Mouse (Mus musculus): ENCODE measurements at regions not wholly inside any gene's neighbourhood (a gene's known extent, or its start where the extent isn't known, plus 50 kb on each side); places are given as distances from the start of the nearest gene placed in this dataset.
A peak's percentile ranks its signal among the peaks of the same experiment; 100 is the strongest.

DNA sequence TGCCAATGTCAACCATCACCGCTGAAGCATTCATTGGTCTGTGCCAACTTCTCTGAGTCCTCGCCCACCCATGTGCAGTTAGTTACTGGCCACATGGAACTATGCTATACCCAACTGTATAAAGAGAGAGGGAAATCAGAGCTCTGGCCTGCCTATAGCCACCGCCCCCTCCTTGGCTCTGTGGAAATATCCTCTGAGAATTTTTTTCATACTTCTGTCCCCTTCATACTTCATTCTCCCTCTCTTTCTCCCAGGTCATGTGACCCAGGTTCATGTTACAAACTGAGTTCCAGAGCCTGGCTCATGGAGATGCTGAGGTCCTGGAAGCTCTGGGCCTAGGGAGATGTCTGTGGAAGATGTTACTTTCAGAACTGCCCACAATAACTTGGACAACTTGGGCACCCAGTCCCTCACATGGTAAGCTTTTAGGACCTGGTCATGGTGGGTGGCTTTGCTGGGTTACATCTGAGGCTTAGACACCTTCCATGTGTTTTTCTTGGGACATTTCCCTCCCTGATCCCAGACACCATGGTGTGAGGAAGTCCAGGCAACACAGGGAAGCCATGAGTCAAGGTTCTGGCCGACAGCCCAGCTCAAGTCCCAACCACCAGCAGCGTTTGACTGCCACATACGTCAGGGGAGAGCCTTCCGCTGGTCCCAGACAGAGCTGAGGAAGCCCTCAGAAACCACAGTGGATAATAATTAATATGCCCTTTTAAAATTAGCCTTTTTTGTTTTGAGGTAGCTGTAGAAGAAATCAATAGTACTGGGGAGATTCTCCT, 89.0 kb upstream of the Trpm1 start:
- no peak for ATAC-seq (replicated peaks; ENCODE audit: insufficient number of reproducible peaks, low FRiP score, low TSS enrichment, poor library complexity, severe bottlenecking)

DNA sequence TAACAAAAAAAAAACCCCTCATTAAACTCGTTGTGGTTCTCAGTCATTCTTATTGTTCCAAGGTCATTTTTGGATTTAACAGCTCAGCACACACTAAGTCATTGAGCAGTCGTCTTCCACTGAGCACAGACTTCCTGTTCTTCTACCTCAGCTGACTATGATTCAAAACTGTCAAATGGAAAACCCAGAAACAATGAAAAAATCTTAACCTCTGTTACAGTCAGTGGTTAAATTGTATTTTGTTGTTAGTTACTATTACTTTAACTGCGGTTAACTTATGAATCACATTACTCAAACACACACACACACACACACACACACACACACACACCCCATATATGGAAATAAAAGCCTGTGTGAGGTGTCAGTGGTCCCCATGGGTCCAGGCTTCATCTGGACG, 92.5 kb upstream of the Trpm1 start:
- ATAC-seq (replicated peaks; ENCODE audit: insufficient number of reproducible peaks, low FRiP score, low TSS enrichment, poor library complexity, severe bottlenecking) = no peak

DNA sequence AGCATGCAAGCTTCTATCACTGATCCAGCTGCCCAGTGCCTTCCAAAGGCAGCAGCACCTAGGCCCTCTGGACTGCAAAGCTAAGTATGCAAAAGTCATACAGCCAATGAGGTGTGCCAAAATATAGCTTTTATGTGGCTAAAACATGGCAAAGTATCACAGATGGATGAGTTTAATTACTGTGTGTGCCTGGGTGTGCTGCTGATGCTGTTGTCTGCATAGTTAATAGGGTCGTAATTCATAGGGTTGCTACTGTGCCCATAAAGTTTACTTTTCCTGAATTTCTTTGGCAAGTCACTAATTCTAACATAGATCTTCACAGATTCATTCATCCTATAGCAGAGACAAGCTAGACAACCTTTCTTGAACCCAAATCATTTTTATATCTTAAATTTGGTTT, 93.1 kb upstream of the Trpm1 start:
- no peak for ATAC-seq (replicated peaks; ENCODE audit: insufficient number of reproducible peaks, low FRiP score, low TSS enrichment, poor library complexity, severe bottlenecking)

DNA sequence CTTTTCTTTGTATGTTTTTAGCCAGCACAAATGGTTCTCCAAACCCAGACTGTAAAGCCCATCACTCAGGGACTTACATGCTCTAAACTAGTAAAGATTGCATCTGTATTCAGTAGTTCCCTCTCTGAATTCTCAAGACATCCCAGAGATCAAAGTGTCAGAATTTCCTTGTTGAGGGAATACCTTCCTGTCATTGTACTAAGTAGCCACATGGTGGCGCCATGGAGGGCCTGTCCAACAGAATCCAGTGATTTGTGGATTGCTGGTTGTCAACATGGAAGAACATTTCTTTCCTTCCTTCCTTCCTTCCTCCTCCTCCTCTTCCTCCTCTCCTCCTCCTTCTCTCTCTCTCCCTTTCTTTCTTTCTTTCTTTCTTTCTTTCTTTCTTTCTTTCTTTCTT, 93.6 kb upstream of the Trpm1 start:
- no peak for ATAC-seq (replicated peaks; ENCODE audit: insufficient number of reproducible peaks, low FRiP score, low TSS enrichment, poor library complexity, severe bottlenecking)

DNA sequence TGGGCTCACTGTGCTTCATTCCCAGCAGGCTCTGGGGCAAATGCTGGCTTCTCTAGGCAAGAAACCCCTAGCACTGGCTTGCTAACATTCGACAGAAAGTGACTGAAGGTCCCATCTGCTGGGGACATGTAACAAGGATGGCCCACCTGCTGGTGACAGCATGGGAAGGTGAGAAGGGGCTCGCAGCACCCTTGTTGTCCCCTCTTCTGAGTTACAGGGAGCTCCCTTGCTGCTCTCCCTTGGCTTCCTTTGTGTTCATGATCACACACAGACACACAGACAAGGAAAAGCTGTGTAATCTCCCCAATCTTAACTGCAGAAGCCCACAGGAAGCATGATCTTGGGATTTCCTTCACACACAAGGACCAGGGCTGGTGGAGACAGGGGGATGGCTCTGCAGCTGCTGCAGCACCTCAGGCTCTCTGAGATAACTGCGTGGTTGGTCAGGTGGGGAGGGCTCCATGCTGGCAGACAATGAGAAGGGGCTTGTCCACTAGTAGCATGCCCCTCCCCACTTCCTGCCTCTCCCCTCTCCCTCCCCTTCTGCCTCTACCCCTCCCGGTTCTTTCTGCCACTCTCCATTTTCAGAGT, 95.3 kb upstream of the Trpm1 start:
- no peak for ATAC-seq (replicated peaks; ENCODE audit: insufficient number of reproducible peaks, low FRiP score, low TSS enrichment, poor library complexity, severe bottlenecking)

DNA sequence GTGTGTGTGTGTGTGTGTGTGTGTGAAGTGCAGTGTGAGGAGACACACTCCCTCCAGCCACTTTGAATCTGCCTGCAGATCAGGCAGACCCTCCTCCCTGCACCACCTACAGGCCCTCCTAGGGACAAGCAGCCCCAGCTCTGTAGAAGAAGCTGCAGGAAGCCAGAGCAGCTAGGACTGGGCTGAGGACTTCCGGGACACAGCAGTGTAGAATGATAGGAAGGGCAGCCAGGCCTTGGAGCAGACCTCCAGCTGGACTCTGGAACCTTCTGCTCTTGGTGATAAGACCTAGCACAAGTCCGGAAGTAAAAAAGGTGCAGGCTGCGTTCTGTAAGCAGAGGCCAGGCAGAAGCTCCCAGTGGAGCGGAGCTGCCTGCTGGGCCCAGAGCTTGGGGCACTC, 95.8 kb upstream of the Trpm1 start:
- no peak for ATAC-seq (replicated peaks; ENCODE audit: insufficient number of reproducible peaks, low FRiP score, low TSS enrichment, poor library complexity, severe bottlenecking)

DNA sequence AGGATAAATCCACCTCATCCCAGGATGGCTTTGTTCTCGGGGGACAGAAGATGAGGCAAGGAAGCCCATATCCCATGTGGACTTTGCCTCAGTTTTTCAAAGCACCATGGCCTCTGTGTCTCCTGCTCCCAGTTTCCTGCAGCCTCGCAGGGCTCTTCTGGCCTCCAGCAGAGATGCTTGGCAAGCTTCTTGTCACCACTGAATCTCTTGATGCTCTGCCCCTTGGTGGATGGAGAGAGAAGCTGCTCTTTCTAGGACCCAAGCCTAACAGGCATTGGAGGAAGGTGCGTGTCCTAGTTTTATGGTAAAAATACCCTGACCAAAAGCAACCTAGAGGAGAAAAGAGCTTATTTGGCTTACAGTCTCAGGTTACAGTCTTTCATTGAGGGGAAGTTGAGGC, 97.1 kb upstream of the Trpm1 start:
- no peak for ATAC-seq (replicated peaks; ENCODE audit: insufficient number of reproducible peaks, low FRiP score, low TSS enrichment, poor library complexity, severe bottlenecking)

DNA sequence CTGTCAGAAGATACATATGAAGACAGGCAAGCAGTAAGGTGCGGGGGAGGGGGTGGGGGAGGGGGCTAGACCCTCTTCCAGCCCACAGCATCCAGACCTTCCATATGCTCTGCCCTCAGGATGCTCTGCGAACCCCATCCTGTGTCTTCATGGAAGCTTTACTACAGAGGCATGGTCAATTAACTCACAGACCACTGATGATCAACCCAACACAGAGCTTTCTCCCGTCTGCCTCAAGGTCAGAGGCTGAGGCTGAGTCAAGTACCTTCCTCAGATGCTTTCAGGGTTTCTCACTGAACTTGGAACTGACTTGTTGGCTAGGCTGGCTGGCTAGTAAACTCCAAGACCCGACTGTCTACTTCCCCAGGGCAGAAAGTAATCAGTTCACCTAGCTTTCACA, 98.6 kb upstream of the Trpm1 start:
- no peak for ATAC-seq (replicated peaks; ENCODE audit: insufficient number of reproducible peaks, low FRiP score, low TSS enrichment, poor library complexity, severe bottlenecking)

DNA sequence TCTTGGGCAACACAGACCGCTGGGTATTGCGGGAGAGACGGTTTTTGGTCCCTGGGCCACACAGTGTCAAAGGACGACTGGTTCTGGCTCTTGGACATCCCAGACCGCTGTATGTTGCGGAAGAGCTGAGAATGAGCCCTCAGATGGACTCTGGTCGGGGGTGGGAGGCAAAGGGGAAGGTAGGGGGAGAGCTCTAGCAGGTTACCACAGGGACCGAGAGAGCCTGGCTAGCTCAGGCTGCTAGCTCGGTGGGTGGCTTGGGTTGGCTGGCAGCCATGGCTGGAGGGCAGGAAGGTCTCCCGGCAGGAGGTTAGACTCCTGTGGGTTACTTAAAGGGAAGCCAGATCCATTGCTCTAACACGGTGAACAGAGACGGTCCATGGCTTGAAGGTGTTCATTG, 99.9 kb upstream of the Trpm1 start:
- no peak for ATAC-seq (replicated peaks; ENCODE audit: insufficient number of reproducible peaks, low FRiP score, low TSS enrichment, poor library complexity, severe bottlenecking)

DNA sequence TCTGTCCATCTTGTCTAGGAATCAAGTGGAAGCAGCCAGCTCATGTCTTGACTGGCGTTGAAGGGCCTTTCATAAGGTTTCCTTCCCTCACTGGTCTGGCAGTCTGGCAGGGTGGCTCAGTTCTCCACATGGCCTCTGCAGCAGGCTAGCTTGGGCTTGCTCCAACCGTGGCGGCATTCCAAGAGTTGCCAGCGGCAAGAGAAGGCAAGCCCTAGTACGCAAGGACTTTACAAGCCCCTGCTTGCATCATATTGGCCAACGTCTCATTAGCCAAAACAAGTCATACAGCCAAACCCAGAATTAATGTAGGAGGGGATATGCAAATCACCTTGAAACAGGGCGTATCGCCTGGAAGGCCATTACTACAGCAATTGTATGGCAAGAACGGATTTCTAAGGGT, 101.2 kb upstream of the Trpm1 start:
- ATAC-seq (replicated peaks; ENCODE audit: insufficient number of reproducible peaks, low FRiP score, low TSS enrichment, poor library complexity, severe bottlenecking) = no peak

DNA sequence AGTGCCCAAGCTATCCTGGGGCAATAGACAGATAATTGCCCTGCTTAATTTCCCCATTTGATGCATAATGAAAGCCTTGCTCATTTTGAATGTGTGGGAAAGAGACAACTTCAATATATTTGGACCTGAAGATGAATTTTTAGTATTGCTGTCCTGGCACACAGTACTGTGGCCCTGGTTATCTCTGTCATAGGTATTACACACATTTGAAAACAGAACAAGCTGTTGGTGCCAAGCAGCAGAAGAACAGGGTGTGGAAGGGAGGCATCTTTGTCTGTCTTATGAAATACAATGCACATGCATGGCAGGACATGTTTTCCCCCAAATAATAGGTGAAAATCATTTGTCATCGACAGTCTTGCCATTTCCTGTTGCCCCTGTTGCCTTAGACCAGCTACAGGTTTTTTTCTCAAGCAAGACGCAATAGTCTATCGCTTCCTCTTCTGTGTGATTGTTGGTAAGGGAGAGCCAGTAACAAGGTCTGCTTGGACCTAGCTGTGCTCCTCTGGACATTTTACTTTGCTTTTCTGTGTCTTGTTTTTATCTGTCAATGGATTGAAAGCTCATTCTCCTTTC, 102.7 kb upstream of the Trpm1 start:
- ATAC-seq (replicated peaks; ENCODE audit: insufficient number of reproducible peaks, low FRiP score, low TSS enrichment, poor library complexity, severe bottlenecking) = 0 out of 2 replicates have a peak, but pooled peaks have one; percentile 10

DNA sequence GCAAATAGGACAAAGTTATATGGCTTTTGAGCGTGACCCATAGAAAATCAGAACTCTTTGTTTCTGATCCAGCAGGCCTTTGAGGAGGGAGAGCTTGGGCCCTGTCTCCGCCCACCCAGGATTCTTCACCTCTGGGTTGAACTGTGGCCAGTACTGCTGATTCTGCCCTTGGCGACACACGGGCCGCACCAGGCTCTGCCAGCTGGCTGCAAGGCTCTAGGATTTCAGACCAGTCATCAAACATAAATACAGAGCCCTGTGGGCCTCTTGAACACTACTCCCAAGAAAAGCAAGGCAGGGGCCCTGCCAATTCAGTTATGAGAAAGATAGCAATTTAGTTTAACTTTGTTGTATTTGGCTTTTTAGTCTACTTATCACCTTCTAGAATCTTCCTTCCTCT, 103.4 kb upstream of the Trpm1 start:
- ATAC-seq (replicated peaks; ENCODE audit: insufficient number of reproducible peaks, low FRiP score, low TSS enrichment, poor library complexity, severe bottlenecking) = no peak

DNA sequence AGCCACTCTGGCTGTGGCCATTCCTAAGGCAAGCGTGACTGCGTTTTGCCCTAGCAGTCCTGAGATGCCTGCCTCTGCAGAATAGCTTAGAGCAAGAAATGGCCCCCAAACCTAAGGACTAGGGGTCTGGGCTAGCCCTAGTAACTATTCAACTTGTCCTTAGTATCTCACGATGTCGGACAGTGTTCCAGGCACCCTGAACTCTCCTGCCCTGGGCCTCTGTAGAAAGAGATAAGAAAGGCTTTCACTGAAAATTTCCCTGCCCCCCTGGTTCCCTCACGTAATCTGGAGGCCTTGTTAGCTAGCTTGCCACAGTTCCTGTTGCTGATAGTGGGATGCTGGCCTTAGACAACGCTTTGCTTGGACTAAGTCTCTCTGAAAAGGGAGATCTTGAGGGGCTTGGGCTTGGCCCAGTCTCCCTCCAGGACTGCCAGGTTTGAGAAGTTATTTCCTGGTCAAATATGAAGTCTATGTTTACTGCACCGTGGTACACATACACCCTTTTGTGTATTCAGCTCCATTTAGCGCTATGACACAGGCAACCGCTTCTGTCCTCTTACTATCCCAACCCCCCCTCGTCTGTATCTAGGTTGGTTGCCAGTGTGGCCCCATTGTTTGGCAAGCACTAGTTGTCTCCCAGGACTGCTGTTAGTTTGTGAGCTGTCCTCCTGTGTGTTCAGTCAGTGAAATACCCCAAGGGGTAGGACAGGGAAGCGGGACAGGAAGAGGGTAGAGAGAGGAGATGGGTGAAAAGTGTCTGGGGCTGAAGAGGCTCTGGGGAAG, 104.3 kb upstream of the Trpm1 start:
- ATAC-seq (replicated peaks; ENCODE audit: insufficient number of reproducible peaks, low FRiP score, low TSS enrichment, poor library complexity, severe bottlenecking) = 0 out of 2 replicates have a peak, but pooled peaks have one; percentile 11

DNA sequence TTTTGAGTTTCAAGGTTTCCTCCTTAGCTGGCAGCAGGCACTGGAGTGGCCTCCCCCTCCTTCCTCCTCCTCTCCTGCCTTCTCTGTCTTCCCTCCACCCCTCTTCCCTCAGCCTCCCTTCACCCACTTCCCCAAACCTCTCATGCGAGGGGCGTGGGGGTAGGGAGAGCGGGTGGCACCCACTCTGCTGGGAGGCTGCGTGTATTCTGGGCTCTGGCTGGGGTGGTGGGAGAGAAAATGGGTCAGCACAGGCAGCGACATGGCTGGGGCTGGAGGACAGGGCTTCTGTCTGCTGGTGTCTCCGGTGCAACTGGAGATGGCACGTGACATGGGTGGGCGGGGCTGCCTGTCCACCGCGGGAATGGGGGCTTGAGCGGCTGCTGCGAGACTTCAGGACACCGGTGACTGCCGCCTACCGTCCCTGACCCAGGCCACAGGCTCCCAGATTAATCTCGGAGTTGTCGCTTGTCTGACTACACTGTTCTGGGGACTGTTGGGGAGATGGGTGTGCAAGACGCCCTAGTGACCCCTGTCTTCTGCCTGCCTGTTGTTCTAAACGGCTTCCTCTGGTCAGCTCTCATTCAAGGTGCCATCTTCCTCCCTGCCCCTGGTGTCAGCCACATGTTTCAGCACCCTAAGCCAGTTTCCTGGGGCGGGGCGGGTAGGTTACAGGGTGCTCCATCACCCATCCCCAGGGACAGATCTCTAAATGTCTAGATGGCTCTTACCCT, 105.0 kb upstream of the Trpm1 start:
- peak; percentile 54 for ATAC-seq (replicated peaks; ENCODE audit: insufficient number of reproducible peaks, low FRiP score, low TSS enrichment, poor library complexity, severe bottlenecking)

DNA sequence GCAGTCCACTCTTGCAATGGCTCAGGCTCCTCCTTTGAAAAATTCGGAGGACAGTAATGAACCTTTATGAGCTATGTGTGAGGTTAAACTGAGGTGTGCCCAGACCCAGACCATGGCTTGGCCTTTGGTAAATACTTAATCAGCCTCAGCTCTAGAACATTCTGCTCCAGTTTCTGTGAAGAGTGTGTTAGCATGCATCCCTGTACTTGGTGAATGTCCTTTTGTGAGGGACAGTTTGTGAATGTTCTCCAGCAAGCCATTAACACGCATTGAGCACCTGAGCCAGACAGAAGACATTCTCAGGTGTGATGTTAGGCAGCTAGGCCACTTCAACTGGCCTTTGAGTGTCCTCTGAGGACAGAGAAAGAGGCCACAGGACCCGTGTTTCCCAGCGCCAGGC, 105.8 kb upstream of the Trpm1 start:
- no peak for ATAC-seq (replicated peaks; ENCODE audit: insufficient number of reproducible peaks, low FRiP score, low TSS enrichment, poor library complexity, severe bottlenecking)

DNA sequence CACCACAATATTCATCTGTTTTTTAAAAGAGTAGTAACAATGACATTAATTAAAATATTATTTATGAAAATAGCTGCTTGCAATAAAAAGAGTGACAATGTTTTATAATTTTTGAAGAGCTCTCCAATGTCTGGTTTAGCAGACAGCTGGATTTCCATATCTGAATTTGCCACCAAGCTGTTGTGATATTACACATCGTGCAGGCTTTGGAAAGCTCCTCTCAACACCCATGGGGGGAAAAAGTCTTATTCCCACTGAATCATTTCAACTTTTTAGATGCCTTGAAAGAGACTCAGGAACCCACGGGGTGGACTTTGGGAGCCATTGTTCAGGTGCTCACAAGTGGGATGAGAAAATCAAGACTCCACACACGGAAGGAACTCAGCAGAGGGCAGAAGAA, 106.6 kb upstream of the Klf13 start:
- ATAC-seq (replicated peaks; ENCODE audit: insufficient number of reproducible peaks, low FRiP score, low TSS enrichment, poor library complexity, severe bottlenecking) = no peak

DNA sequence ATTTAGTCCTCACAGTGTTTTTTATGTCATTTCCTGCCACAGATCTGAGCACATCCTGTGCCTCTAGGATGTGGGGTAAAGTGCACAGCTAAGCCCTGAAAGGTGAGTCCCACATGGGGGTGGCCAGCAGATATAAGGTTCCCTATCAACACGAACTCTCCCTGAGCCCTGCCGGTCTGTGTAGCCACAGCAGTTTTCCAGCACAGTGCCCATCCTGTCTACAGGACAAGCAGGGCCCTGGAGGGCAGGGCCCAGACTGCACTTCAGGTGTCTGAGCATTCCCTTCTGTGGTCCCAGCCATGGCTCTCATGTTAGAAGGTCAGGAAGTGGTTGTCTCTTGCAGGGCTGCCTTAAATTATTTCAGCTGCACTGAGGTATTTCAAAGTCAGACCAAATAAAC, 104.3 kb upstream of the Klf13 start:
- ATAC-seq (replicated peaks; ENCODE audit: insufficient number of reproducible peaks, low FRiP score, low TSS enrichment, poor library complexity, severe bottlenecking) = peak; percentile 47

DNA sequence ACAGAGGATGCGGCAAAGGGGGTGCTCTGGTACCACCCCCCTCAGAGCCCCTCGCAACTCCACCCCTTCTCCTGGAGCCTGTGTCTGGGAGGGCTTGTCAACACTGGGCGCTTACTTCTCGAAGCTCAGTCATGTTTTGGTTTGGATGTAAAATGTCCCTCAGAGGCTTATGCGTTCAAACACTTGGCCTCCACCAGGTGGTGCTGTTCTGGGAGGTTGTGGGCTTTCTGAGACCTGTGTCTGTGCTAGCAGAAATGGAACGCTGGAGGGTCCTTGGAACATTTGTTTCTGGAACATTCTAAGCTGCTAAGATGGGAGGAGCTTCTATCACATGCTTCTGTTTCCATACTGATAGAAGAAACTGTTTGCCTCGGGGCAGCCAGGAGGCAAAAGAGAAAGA, 102.6 kb upstream of the Klf13 start:
- no peak for ATAC-seq (replicated peaks; ENCODE audit: insufficient number of reproducible peaks, low FRiP score, low TSS enrichment, poor library complexity, severe bottlenecking)

Data from monocyte, adult 5-6 weeks (primary cell).